Mouse (Mus musculus): ENCODE measurements around the gene Map7. TPM values are rescaled to one million over a fixed set of nuclear protein-coding genes. Genes with fewer than 3 reads are reported as not detected.

Gene Map7
- polyA plus RNA-seq, 1 experiment from 2014 or later, result 32.3 TPM

GRCm38 (mm10) chr10:20259476-20259875 lies 111.2 kb downstream of the Map7 start:
- ATAC-seq (ENCODE audit: low FRiP score, low TSS enrichment), result peak; percentile 78

DNA sequence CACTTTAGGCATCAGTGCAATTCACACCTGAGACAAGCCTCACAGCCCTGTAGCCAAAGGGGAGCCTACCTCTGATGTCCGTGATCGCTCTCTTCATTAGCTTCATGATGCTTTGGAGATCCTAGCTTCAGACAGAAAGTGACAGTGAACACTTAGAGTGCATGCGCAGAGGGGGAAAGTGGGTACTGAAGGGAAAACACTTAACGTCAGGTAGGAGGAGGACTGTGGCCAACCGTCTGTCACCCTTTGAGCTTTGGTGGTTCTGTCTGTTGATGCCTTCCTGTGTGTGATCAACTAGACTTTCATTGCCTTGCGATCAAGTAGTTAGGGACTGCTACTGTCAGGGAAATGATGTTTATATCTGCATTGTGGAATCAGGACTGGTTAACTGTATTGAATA lies 114.6 kb downstream of the Map7 start:
- H3K27me3 ChIP-seq (ENCODE audit: insufficient read depth, low read length), result no peaks in the 10 kb centered on the region
- WGBS, result 73% methylated on average over 6 of the region's 6 CpGs
- no peak for ATAC-seq (ENCODE audit: low FRiP score, low TSS enrichment)
- no peaks in the 10 kb centered on the region for H3K4me1 ChIP-seq (ENCODE audit: insufficient read depth, low read length)
- H3K4me2 ChIP-seq (replicated peaks; ENCODE audit: low read depth, low read length), result no peak overlapping the region
- H3K4me3 ChIP-seq (ENCODE audit: low read length), result no peak overlapping the region
- no peaks in the 10 kb centered on the region for H3K36me3 ChIP-seq (ENCODE audit: insufficient read depth, low read length)
- no peak overlapping the region for H3K27ac ChIP-seq (ENCODE audit: low read length)
- H3K9me3 ChIP-seq (ENCODE audit: low read length), result no peaks in the 10 kb centered on the region
- no peak overlapping the region for H3K9ac ChIP-seq (replicated peaks; ENCODE audit: low read length)

More at GRCm38 (mm10) chr10:20259476-20259875, 111.2 kb downstream of the Map7 start:
- no peaks in the 10 kb centered on the region for H3K9me3 ChIP-seq (ENCODE audit: low read length)
- no peaks in the 10 kb centered on the region for H3K4me1 ChIP-seq (ENCODE audit: insufficient read depth, low read length)
- no peak overlapping the region for H3K9ac ChIP-seq (replicated peaks; ENCODE audit: low read length)
- peak overlapping the region; percentile 79; the same call in 1 of the 2 replicates for H3K27ac ChIP-seq (ENCODE audit: low read length)
- H3K4me2 ChIP-seq (replicated peaks; ENCODE audit: low read depth, low read length), result no peak overlapping the region
- 65% methylated on average over 2 of the region's 2 CpGs for WGBS
- no peak overlapping the region for H3K4me3 ChIP-seq (ENCODE audit: low read length)
- no peaks in the 10 kb centered on the region for H3K27me3 ChIP-seq (ENCODE audit: insufficient read depth, low read length)
- no peaks in the 10 kb centered on the region for H3K36me3 ChIP-seq (ENCODE audit: insufficient read depth, low read length)

DNA sequence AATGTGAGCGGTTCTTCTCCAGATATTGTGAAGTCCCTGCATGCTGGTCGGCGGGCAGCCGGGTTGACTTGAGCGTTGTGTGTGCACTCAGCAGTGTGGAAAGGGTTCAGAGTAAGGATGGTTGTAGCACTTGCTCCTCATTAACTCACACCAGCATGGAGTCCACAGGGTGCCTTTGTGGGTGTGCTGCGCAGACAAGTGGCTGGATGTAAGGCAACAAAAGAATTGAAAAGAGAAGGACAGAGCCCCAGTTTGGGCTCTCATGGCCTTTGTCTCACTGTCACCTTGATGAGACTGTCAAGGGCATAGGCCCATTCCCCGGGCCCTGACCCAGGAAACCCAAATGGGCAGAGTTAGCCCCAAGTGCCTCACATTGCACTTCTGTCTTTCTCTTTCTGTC lies 116.2 kb downstream of the Map7 start:
- Histone ChIP-seq H3K36me3 (ENCODE audit: insufficient read depth, low read length) (no peaks in the 10 kb centered on the region), H3K4me1 (ENCODE audit: insufficient read depth, low read length) (no peaks in the 10 kb centered on the region), H3K27me3 (ENCODE audit: insufficient read depth, low read length) (no peaks in the 10 kb centered on the region), H3K4me2 (replicated peaks; ENCODE audit: low read depth, low read length) (no peak overlapping the region), H3K9ac (replicated peaks; ENCODE audit: low read length) (no peak overlapping the region), H3K4me3 (ENCODE audit: low read length) (no peak overlapping the region), H3K27ac (ENCODE audit: low read length) (no peak overlapping the region), H3K9me3 (ENCODE audit: low read length) (no peaks in the 10 kb centered on the region)
- WGBS, result 95% methylated on average over 7 of the region's 7 CpGs
- ATAC-seq (ENCODE audit: low FRiP score, low TSS enrichment), result no peak

GRCm38 (mm10) chr10:20267032-20267431 lies 118.8 kb downstream of the Map7 start:
- no peak for ATAC-seq (ENCODE audit: low FRiP score, low TSS enrichment)
- no peaks in the 10 kb centered on the region for H3K4me1 ChIP-seq (ENCODE audit: insufficient read depth, low read length)
- WGBS, result 55% methylated on average over 10 of the region's 10 CpGs
- H3K27me3 ChIP-seq (ENCODE audit: insufficient read depth, low read length), result no peaks in the 10 kb centered on the region
- no peak overlapping the region for H3K9ac ChIP-seq (replicated peaks; ENCODE audit: low read length)
- no peak overlapping the region for H3K4me3 ChIP-seq (ENCODE audit: low read length)
- H3K36me3 ChIP-seq (ENCODE audit: insufficient read depth, low read length), result peaks cover 7% of the 10 kb centered on the region; the same call in 1 of the 2 replicates
- no peak overlapping the region for H3K4me2 ChIP-seq (replicated peaks; ENCODE audit: low read depth, low read length)
- H3K9me3 ChIP-seq (ENCODE audit: low read length), result no peaks in the 10 kb centered on the region
- H3K27ac ChIP-seq (ENCODE audit: low read length), result no peak overlapping the region

DNA sequence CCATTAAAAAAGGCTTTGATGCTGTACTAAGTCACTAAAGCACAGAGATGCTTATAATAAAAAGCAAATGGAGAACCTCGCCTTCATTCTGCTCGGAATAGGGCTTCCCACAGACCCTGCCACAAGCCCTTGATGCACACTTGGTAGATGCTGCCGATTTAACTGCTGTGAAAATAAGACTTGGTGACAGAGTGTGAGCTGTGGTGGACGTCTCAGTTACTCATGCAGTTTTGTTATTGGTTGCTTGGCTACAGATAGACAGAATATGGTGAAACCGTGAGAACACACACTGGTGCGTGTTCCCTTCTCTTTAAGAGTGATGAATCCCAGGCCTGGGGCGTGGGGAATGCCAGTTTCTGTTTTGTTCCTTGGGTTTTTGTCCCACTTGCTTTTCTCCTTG lies 120.7 kb downstream of the Map7 start:
- Histone ChIP-seq H3K36me3 (ENCODE audit: insufficient read depth, low read length) (peaks cover 11% of the 10 kb centered on the region; the same call in 1 of the 2 replicates), H3K27me3 (ENCODE audit: insufficient read depth, low read length) (no peaks in the 10 kb centered on the region), H3K4me3 (ENCODE audit: low read length) (no peak overlapping the region), H3K4me1 (ENCODE audit: insufficient read depth, low read length) (no peaks in the 10 kb centered on the region), H3K9ac (replicated peaks; ENCODE audit: low read length) (no peak overlapping the region), H3K27ac (ENCODE audit: low read length) (no peak overlapping the region), H3K4me2 (replicated peaks; ENCODE audit: low read depth, low read length) (no peak overlapping the region), H3K9me3 (ENCODE audit: low read length) (no peaks in the 10 kb centered on the region)
- no peak for ATAC-seq (ENCODE audit: low FRiP score, low TSS enrichment)
- WGBS, result 38% methylated on average over 7 of the region's 7 CpGs

DNA sequence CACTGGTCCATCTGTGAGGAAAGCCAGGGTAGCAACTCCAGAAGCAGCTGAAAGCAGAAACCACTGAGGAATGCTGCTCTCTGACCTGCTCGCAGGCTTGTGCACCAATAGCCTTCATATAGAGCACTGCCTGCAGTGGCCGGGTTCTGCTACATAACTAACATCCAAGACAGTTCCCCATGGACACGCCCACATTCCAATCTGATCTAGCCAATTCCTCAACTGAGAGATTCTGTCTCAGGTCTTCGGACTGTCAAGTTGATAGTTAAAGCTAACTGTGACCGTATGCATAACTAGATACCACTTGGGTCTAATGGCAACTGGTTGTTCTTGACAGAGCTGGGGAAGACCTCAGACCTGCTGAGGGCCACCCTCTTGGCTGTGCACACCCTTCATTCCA lies 124.1 kb downstream of the Map7 start:
- H3K4me2 ChIP-seq (replicated peaks; ENCODE audit: low read depth, low read length), result no peak overlapping the region
- no peak overlapping the region for H3K4me3 ChIP-seq (ENCODE audit: low read length)
- H3K27me3 ChIP-seq (ENCODE audit: insufficient read depth, low read length), result no peaks in the 10 kb centered on the region
- H3K4me1 ChIP-seq (ENCODE audit: insufficient read depth, low read length), result no peaks in the 10 kb centered on the region
- no peaks in the 10 kb centered on the region for H3K9me3 ChIP-seq (ENCODE audit: low read length)
- H3K9ac ChIP-seq (replicated peaks; ENCODE audit: low read length), result no peak overlapping the region
- WGBS, result 83% methylated on average over 5 of the region's 5 CpGs
- peaks cover 11% of the 10 kb centered on the region for H3K36me3 ChIP-seq (ENCODE audit: insufficient read depth, low read length)
- ATAC-seq (ENCODE audit: low FRiP score, low TSS enrichment), result no peak
- no peak overlapping the region for H3K27ac ChIP-seq (ENCODE audit: low read length)

DNA sequence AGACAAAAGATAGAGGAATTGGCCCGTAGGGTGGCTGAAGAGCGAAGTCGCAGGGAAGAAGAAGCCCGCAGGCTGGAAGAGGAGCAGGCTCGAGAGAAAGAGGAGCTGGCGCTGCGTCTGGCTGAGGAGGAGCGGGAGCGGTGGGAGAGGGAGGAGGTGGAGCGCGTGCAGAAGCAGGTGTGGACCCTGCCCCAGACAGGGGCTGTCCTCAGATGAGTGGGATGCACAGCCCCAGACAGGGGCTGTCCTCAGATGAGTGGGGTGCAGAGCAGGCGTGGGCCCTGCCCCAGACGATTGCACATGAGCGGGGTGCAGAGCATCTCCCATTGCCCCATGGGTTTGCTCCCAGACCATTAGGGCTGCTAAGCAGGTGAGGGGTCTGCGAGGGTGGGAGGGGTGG lies 125.0 kb downstream of the Map7 start:
- Histone ChIP-seq H3K9ac (replicated peaks; ENCODE audit: low read length) (no peak overlapping the region), H3K27me3 (ENCODE audit: insufficient read depth, low read length) (no peaks in the 10 kb centered on the region), H3K4me1 (ENCODE audit: insufficient read depth, low read length) (no peaks in the 10 kb centered on the region), H3K4me2 (replicated peaks; ENCODE audit: low read depth, low read length) (no peak overlapping the region), H3K27ac (ENCODE audit: low read length) (no peak overlapping the region), H3K9me3 (ENCODE audit: low read length) (no peaks in the 10 kb centered on the region), H3K36me3 (ENCODE audit: insufficient read depth, low read length) (peaks cover 11% of the 10 kb centered on the region), H3K4me3 (ENCODE audit: low read length) (no peak overlapping the region)
- no peak for ATAC-seq (ENCODE audit: low FRiP score, low TSS enrichment)
- 73% methylated on average over 15 of the region's 15 CpGs for WGBS

GRCm38 (mm10) chr10:20274022-20274421 lies 125.8 kb downstream of the Map7 start:
- Histone ChIP-seq H3K36me3 (ENCODE audit: insufficient read depth, low read length) (peaks cover 11% of the 10 kb centered on the region), H3K4me3 (ENCODE audit: low read length) (no peak overlapping the region), H3K9me3 (ENCODE audit: low read length) (no peaks in the 10 kb centered on the region), H3K4me1 (ENCODE audit: insufficient read depth, low read length) (no peaks in the 10 kb centered on the region), H3K27ac (ENCODE audit: low read length) (no peak overlapping the region), H3K4me2 (replicated peaks; ENCODE audit: low read depth, low read length) (no peak overlapping the region), H3K27me3 (ENCODE audit: insufficient read depth, low read length) (no peaks in the 10 kb centered on the region), H3K9ac (replicated peaks; ENCODE audit: low read length) (no peak overlapping the region)
- ATAC-seq (ENCODE audit: low FRiP score, low TSS enrichment), result no peak
- 86% methylated on average over 9 of the region's 9 CpGs for WGBS

- Histone ChIP-seq H3K4me3 (ENCODE audit: low read length) (no peak overlapping the region), H3K9me3 (ENCODE audit: low read length) (no peaks in the 10 kb centered on the region), H3K27ac (ENCODE audit: low read length) (no peak overlapping the region), H3K9ac (replicated peaks; ENCODE audit: low read length) (no peak overlapping the region), H3K27me3 (ENCODE audit: insufficient read depth, low read length) (no peaks in the 10 kb centered on the region), H3K36me3 (ENCODE audit: insufficient read depth, low read length) (no peaks in the 10 kb centered on the region; the same call in none of the 2 replicates), H3K4me2 (replicated peaks; ENCODE audit: low read depth, low read length) (no peak overlapping the region), H3K4me1 (ENCODE audit: insufficient read depth, low read length) (peaks cover 12% of the 10 kb centered on the region)
- no peak for ATAC-seq (ENCODE audit: low FRiP score, low TSS enrichment)
- WGBS, result 61% methylated on average over 2 of the region's 2 CpGs
These were observed 133.2 kb downstream of the Map7 start for GRCm38 (mm10) chr10:20281456-20281855.

DNA sequence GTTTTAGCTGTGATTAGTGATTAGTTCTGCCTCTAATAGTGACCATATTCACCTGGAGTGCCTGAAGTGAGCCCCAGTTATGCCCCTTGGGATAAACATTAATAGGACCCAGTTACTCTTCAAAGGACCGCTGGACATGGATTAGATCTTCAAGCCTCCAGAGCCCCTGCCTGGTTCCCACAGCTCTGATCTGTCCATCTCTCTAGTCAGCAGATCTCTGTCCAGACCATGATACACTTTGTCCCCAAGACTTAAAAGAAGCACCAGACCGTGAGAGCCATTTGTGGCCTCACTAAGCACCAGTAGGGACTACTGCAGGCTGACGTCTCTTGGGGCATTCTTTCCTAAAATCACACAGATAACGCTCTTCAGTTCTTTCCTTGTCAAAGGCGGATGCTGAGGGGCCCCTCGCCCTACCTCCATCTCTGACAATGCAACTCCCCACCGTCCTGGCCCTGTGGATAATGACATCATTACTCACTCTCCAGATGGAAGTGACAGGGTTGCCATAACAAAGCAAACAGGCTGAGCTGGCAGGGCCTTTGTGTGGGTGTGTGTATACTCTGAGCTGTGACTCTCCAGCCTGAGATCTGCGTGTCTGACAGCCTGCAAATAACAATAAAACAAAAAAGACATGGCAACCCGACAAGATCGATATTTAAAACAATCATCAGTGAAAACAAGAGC lies 137.2 kb downstream of the Map7 start:
- 0 out of 2 replicates have a peak overlapping the region, but pooled peaks have one; percentile 35 for H3K27ac ChIP-seq (ENCODE audit: low read length)
- H3K4me2 ChIP-seq (replicated peaks; ENCODE audit: low read depth, low read length), result no peak overlapping the region
- H3K27me3 ChIP-seq (ENCODE audit: insufficient read depth, low read length), result no peaks in the 10 kb centered on the region
- H3K4me1 ChIP-seq (ENCODE audit: insufficient read depth, low read length), result peaks cover 15% of the 10 kb centered on the region
- H3K36me3 ChIP-seq (ENCODE audit: insufficient read depth, low read length), result no peaks in the 10 kb centered on the region
- H3K9me3 ChIP-seq (ENCODE audit: low read length), result no peaks in the 10 kb centered on the region
- no peak overlapping the region for H3K9ac ChIP-seq (replicated peaks; ENCODE audit: low read length)
- H3K4me3 ChIP-seq (ENCODE audit: low read length), result no peak overlapping the region
- WGBS, result 15% methylated on average over 10 of the region's 10 CpGs
- ATAC-seq (ENCODE audit: low FRiP score, low TSS enrichment), result peak; percentile 86

All from kidney, embryonic 16.5 days (tissue).